Mouse (Mus musculus) embryo, embryonic 11.5 days (tissue): Measurements from ENCODE around the gene Arhgef15.

Experiments used
- DNase-seq: peaks from one replicate; pipeline ENCODE4 v3.0.0-alpha.2; 2012; ENCODE audit warnings: low read depth, low spot score

The Arhgef15 gene

GRCm38 (mm10) chr11:68924749-68925148 lies 32.5 kb downstream of the Arhgef15 start:
- DNase-seq = no peak

GRCm38 (mm10) chr11:68923191-68923590 lies 34.1 kb downstream of the Arhgef15 start:
- no peak for DNase-seq

- DNase-seq = no peak
Observed at GRCm38 (mm10) chr11:68914566-68914965, 42.7 kb downstream of the Arhgef15 start.

GRCm38 (mm10) chr11:68911531-68912177 lies 45.6 kb downstream of the Arhgef15 start:
- no peak for DNase-seq

GRCm38 (mm10) chr11:68908846-68909503 lies 48.3 kb downstream of the Arhgef15 start:
- DNase-seq = no peak

- no peak for DNase-seq
Observed at GRCm38 (mm10) chr11:68907251-68907650, 50.0 kb downstream of the Arhgef15 start.

- DNase-seq = no peak
Observed at GRCm38 (mm10) chr11:68906461-68906790, 50.9 kb downstream of the Arhgef15 start.

- DNase-seq = no peak
Observed at GRCm38 (mm10) chr11:68905665-68906460, 51.4 kb downstream of the Arhgef15 start.

GRCm38 (mm10) chr11:68905138-68905531 lies 52.1 kb downstream of the Arhgef15 start:
- DNase-seq = no peak

- peak; percentile 64 for DNase-seq
Observed at GRCm38 (mm10) chr11:68904375-68905137, 52.7 kb downstream of the Arhgef15 start.

- no peak for DNase-seq
Observed at GRCm38 (mm10) chr11:68903775-68904174, 53.5 kb downstream of the Arhgef15 start.

- DNase-seq = no peak
Observed at GRCm38 (mm10) chr11:68902823-68903222, 54.5 kb downstream of the Arhgef15 start.

- DNase-seq = no peak
Observed at GRCm38 (mm10) chr11:68902367-68902766, 54.9 kb downstream of the Arhgef15 start.

GRCm38 (mm10) chr11:68902047-68902364 lies 55.3 kb downstream of the Arhgef15 start:
- no peak for DNase-seq

GRCm38 (mm10) chr11:68901351-68902046 lies 55.8 kb downstream of the Arhgef15 start, which contains the start of gene Rpl26:
Gene Rpl26 (plus strand): TSS chr11:68901583.
- peak; percentile 100 for DNase-seq

- DNase-seq = no peak
Observed at GRCm38 (mm10) chr11:68900519-68901350, 56.5 kb downstream of the Arhgef15 start.

GRCm38 (mm10) chr11:68899815-68900214 lies 57.5 kb downstream of the Arhgef15 start:
- DNase-seq = no peak

GRCm38 (mm10) chr11:68898790-68899189 lies 58.5 kb downstream of the Arhgef15 start:
- no peak for DNase-seq

- DNase-seq = no peak
Observed at GRCm38 (mm10) chr11:68897838-68898237, 59.4 kb downstream of the Arhgef15 start.

GRCm38 (mm10) chr11:68897120-68897519 lies 60.2 kb downstream of the Arhgef15 start:
- DNase-seq = no peak
